Mouse (Mus musculus) thymus, adult 2 months (tissue): ENCODE results near the gene Ip6k1. TPM values are rescaled to one million over a fixed set of nuclear protein-coding genes. Genes with fewer than 3 reads are reported as not detected.

Experiments used
- DNase-seq: peaks from one replicate; pipeline ENCODE4 v3.0.0; 2021
- H3K27ac ChIP-seq: fragments of 200-500 bp; 2 replicates; pipeline ENCODE4 v1.5.1; 2012; ENCODE audit warnings: low read length, control low read depth; ENCODE audit not compliant: control insufficient read depth, insufficient read depth
- H3K27me3 ChIP-seq: fragments of 200-500 bp; 2 replicates; pipeline ENCODE4 v1.6.1; 2012; ENCODE audit warnings: mild to moderate bottlenecking, low read length, moderate library complexity, mixed read lengths; ENCODE audit not compliant: control insufficient read depth, insufficient read depth
- H3K36me3 ChIP-seq: fragments of 200-500 bp; 2 replicates; pipeline ENCODE4 v1.6.1; 2012; ENCODE audit warnings: mild to moderate bottlenecking, low read length, moderate library complexity; ENCODE audit not compliant: control insufficient read depth, insufficient read depth
- H3K4me1 ChIP-seq: fragments of 200-500 bp; replicated peaks from 2 replicates; pipeline ENCODE4 v1.6.1; 2012; ENCODE audit warnings: low read length; ENCODE audit not compliant: control insufficient read depth, insufficient read depth
- H3K4me3 ChIP-seq: fragments of 200-500 bp; 2 replicates; pipeline ENCODE4 v1.5.1; 2012; ENCODE audit warnings: mild to moderate bottlenecking, low read length, control low read depth, moderate library complexity; ENCODE audit not compliant: control insufficient read depth, insufficient read depth
- CTCF ChIP-seq: fragments of 200-500 bp; IDR thresholded peaks from 2 replicates; pipeline ENCODE4 v1.5.1; 2012; ENCODE audit warnings: mild to moderate bottlenecking, control low read depth, low read length, moderate library complexity, borderline replicate concordance; ENCODE audit not compliant: control insufficient read depth, poor library complexity, insufficient read depth; ENCODE audit errors: extremely low read depth
- POLR2A ChIP-seq: fragments of 200-500 bp; IDR thresholded peaks from 2 replicates; pipeline ENCODE4 v1.6.1; 2012; ENCODE audit warnings: mild to moderate bottlenecking, low read length, control low read depth, moderate library complexity; ENCODE audit not compliant: control insufficient read depth, poor library complexity, insufficient read depth; ENCODE audit errors: extremely low read depth
- WGBS: fragments of 180-500 bp; shearing (Covaris S2); methylation state at CpG from one replicate; pipeline ENCODE4 v1.1.7; 2018; 5-methylcytosine and 5-hydroxymethylcytosine counted together
- polyA plus RNA-seq: library from polyadenylated mRNA; depleted of rRNA; stranded (reverse); fragments of >200 nt; gene quantifications from 2 replicates; pipeline ENCODE4 v1.2.3, GENCODE M21; 2012

The Ip6k1 gene
- polyA plus RNA-seq, 1 experiment: 197 TPM

DNA sequence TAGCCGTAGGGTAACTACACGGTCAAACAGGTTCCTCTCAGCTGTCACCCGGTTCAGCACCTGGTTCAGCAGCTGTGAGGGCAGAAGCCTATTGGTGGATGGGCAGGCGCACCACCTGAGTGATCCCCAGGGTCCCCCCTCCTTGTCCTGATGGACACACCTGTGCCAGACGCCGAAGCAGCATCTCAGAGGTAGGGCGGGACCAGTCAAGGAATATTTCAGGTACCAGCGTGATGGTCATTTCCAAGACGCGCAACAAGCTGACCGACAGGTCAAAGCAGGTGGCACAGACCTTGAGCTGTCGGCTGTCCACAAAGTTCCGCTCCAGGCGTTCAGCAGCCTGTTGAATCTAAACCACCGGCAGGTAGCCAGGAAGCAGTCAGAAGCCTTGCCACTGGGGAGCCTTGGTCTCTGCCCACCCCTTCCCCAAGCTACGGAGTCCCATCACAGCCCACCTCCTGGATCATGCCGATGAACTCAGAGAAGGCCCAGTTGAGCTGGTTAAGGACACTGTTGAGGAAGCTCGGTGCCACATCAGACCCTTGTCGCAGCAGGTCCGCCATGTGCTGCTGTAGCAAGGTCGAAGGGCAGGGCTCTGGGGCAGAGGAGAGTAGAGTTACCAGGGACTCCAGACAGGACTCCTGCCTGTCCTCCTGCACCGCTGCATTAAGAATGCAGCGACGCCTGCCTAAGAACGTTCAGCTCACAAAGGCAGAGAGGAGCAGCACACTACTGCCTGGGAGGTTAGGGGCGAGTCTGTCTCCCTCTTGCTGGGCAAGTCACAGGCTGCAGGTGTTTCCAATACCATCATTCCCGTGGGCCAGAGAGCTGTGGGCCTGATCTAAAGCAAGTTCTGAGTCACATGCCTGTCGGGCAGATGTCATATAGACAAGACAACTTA lies 54.3 kb downstream of the Ip6k1 start:
- TF ChIP-seq CTCF: no peak
- no peak for TF ChIP-seq POLR2A
- Histone ChIP-seq H3K27ac (no peak overlapping the region), H3K4me1 (peaks cover 4% of the 10 kb centered on the region), H3K27me3 (no peaks in the 10 kb centered on the region), H3K4me3 (no peak overlapping the region), H3K36me3 (peaks cover 7% of the 10 kb centered on the region)
- WGBS: 97% methylated on average over 28 of the region's 28 CpGs
- no peak for DNase-seq

DNA sequence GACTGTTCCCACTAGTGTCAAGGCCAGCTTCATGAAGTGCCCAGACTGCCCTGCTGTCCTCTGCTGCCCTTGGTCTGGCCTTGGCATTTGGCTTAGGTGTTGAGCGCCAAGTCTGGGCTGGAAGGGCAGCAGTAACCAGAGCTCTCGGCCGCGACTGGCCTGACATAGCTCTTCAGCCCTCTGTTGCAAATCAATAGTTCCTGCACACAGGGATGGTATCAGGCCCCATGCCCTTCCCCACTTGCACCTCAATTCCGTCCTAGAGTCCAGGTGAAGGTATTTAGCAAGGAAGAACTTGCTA lies 54.9 kb downstream of the Ip6k1 start:
- 97% methylated on average over 5 of the region's 5 CpGs for WGBS
- TF ChIP-seq CTCF (no peak), POLR2A (no peak)
- Histone ChIP-seq H3K27me3 (no peaks in the 10 kb centered on the region), H3K4me1 (peaks cover 4% of the 10 kb centered on the region), H3K36me3 (peaks cover 6% of the 10 kb centered on the region; the same call in 1 of the 2 replicates), H3K4me3 (no peak overlapping the region), H3K27ac (no peak overlapping the region)
- no peak for DNase-seq

DNA sequence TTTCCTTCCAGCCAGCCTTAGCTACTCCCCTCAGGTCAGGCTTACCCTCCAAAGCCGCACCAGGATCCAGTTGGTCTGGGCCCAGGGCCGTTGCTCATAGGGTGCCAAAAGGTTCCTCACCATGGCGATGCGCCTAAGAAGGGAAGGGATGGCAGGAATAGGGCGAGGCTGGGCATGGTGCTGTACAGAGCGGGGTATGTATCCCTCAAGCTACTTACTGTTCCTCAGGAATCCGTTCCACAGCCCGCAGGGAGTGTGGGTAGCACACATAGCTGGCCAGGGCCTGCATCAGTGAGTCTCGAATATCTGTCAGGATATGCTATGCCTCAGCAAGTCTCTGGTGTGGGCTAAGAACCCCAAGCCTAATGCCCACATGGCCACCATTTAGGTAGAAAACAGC lies 56.0 kb downstream of the Ip6k1 start:
- WGBS: 96% methylated on average over 9 of the region's 9 CpGs
- H3K4me3 ChIP-seq: no peak overlapping the region
- H3K36me3 ChIP-seq: peaks cover 9% of the 10 kb centered on the region; the same call in 1 of the 2 replicates
- TF ChIP-seq POLR2A: no peak
- no peak for TF ChIP-seq CTCF
- no peak for DNase-seq
- peaks cover under 1% of the 10 kb centered on the region; the same call in 1 of the 2 replicates for H3K4me1 ChIP-seq
- H3K27me3 ChIP-seq: no peaks in the 10 kb centered on the region
- no peak overlapping the region for H3K27ac ChIP-seq

DNA sequence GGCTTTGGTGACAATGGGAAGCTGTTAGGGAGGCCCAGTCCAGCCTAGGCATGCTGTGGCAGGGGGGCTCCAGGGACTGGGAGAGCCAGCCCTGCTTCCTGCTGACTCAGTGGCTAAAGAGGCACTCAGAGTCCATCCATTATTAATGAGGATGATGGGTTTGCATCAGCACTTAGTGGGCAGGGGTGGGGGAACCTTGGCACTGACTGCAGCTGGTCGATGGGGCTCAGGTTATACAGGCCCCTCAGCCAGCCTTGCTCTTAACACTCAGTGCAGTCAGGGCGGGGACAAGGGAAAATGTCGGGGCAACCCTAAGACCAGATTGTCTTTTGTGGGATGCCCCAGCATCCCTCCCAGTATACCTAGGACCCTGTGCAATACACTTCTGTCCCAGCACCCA lies 59.8 kb downstream of the Ip6k1 start:
- Histone ChIP-seq H3K36me3 (0 out of 2 replicates have a peak, but pooled peaks cover 3% of the 10 kb centered on the region), H3K4me1 (no peaks in the 10 kb centered on the region), H3K27me3 (no peaks in the 10 kb centered on the region), H3K27ac (no peak overlapping the region), H3K4me3 (no peak overlapping the region)
- no peak for DNase-seq
- 95% methylated on average over 3 of the region's 3 CpGs for WGBS
- no peak for TF ChIP-seq CTCF
- TF ChIP-seq POLR2A: no peak

DNA sequence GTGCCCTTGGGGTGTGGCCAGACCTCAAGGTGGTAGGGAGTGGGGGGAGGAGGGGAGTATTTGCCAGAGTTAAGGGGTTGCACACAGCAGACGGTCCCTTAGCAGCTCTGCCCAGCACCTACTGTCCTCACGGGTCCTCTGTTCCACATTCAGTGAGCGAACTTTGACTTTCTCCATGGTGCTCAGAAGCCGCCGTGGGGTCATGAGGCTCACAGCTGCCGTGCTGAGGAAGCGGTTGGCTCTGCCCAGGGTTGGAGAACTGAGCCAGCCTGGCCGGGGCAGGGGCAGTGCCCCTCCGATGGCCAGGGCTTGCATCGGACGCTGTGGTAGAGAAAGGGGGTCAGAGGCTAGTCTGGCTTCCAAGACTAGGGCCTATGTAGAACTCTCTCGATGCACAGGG lies 61.1 kb downstream of the Ip6k1 start:
- 96% methylated on average over 12 of the region's 12 CpGs for WGBS

DNA sequence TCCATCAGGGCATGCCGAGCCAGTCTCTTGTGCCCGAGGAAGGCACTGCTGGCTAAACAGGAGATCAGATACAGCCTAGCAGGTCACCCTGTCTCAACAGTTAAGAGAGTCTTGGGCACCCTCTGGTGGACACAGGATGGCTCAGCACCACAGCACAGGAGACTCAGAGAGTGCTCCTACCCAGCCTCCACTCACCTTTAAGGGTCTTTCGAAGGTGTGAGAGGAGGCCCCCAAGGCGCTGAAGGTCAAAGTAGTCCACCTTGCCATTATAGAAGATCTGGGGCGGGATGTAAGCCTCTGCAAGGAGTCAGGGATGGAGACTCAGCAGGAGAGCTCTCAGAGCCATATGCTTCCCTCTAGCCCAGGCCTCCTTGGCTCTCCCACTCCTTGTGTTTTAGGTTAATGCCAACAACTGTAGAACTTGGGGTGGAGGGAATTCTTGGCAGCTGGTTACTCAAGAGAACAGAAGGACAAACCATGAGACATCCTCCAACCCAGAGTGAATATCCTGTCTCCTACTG lies 63.2 kb downstream of the Ip6k1 start:
- H3K4me1 ChIP-seq: no peaks in the 10 kb centered on the region
- no peaks in the 10 kb centered on the region for H3K27me3 ChIP-seq
- DNase-seq: peak; percentile 62
- peaks cover 3% of the 10 kb centered on the region; the same call in 1 of the 2 replicates for H3K36me3 ChIP-seq
- WGBS: 74% methylated on average over 5 of the region's 5 CpGs
- H3K27ac ChIP-seq: no peak overlapping the region
- H3K4me3 ChIP-seq: no peak overlapping the region
- TF ChIP-seq CTCF (peak; percentile 68; the same call in 1 of the 2 replicates), POLR2A (no peak)

More for the DNA sequence above, 61.1 kb downstream of the Ip6k1 start:
- Histone ChIP-seq H3K36me3 (0 out of 2 replicates have a peak, but pooled peaks cover 3% of the 10 kb centered on the region), H3K27ac (no peak overlapping the region), H3K4me3 (no peak overlapping the region), H3K4me1 (no peaks in the 10 kb centered on the region), H3K27me3 (no peaks in the 10 kb centered on the region)
- DNase-seq: no peak
- TF ChIP-seq CTCF (no peak), POLR2A (no peak)
